Comparison of ENCODE assay signal across 8 mouse cellular contexts in genomic region chr2:128687558-128688120, GRCm38 (mm10). TPM values are rescaled to one million over a fixed set of nuclear protein-coding genes. Genes with fewer than 3 reads are reported as not detected.
DNase-seq lines count a peak whose midpoint lies in the region; ATAC-seq lines count a peak whose summit lies in the region.

No protein-coding gene starts in this region.

- peak; percentile 69 for ATAC-seq in kidney, embryonic 16.5 days (ENCODE audit: low FRiP score, low TSS enrichment)
- ATAC-seq in embryonic facial prominence, embryonic 12.5 days (ENCODE audit: insufficient number of reproducible peaks, insufficient read depth, low FRiP score, low TSS enrichment), result peak; percentile 82
- ATAC-seq in intestine, embryonic 16.5 days, result peak; percentile 75

- H3K4me2 ChIP-seq in kidney, embryonic 16.5 days (replicated peaks; ENCODE audit: low read depth, low read length), result peak overlapping the region; percentile 75
- peak overlapping the region; percentile 62 for H3K4me2 ChIP-seq in embryonic facial prominence, embryonic 12.5 days (replicated peaks)
- peak overlapping the region; percentile 65 for H3K4me2 ChIP-seq in intestine, embryonic 16.5 days (ENCODE audit: low read depth, low read length)

- peak overlapping the region; percentile 84 for H3K27ac ChIP-seq in kidney, embryonic 16.5 days (ENCODE audit: low read length)
- peak overlapping the region; percentile 92 for H3K27ac ChIP-seq in embryonic facial prominence, embryonic 12.5 days
- H3K27ac ChIP-seq in intestine, embryonic 16.5 days (ENCODE audit: low read length), result peak overlapping the region; percentile 81

- H3K4me1 ChIP-seq in kidney, embryonic 16.5 days (ENCODE audit: insufficient read depth, low read length), result peaks cover 15% of the 10 kb centered on the region
- H3K4me1 ChIP-seq in embryonic facial prominence, embryonic 12.5 days, result peaks cover 14% of the 10 kb centered on the region
- H3K4me1 ChIP-seq in intestine, embryonic 16.5 days (ENCODE audit: control insufficient read depth, insufficient read depth, low read length), result peaks cover 7% of the 10 kb centered on the region

- 47% methylated on average over 10 of the region's 10 CpGs for WGBS in kidney, embryonic 16.5 days
- 40% methylated on average over 10 of the region's 10 CpGs for WGBS in embryonic facial prominence, embryonic 12.5 days
- 45% methylated on average over 10 of the region's 10 CpGs for WGBS in intestine, embryonic 16.5 days

- no peaks in the 10 kb centered on the region for H3K27me3 ChIP-seq in kidney, embryonic 16.5 days (ENCODE audit: insufficient read depth, low read length)
- no peaks in the 10 kb centered on the region for H3K27me3 ChIP-seq in embryonic facial prominence, embryonic 12.5 days
- H3K27me3 ChIP-seq in intestine, embryonic 16.5 days (replicated peaks; ENCODE audit: control insufficient read depth, insufficient read depth, low read length), result no peaks in the 10 kb centered on the region

- H3K4me3 ChIP-seq in kidney, embryonic 16.5 days (ENCODE audit: low read length), result peak overlapping the region; percentile 90
- H3K4me3 ChIP-seq in embryonic facial prominence, embryonic 12.5 days, result peak overlapping the region; percentile 75
- H3K4me3 ChIP-seq in intestine, embryonic 16.5 days (ENCODE audit: low read length), result peak overlapping the region; percentile 95

- no peak for DNase-seq in kidney, adult 11 months
- DNase-seq in naive thymus-derived CD4-positive, alpha-beta T cell, adult 2 months (ENCODE audit: low read depth), result peak; percentile 21
- no peak for DNase-seq in c-Kit-positive CD71-positive TER-119-positive erythroid progenitor cells, embryonic 14.5 days (ENCODE audit: low spot score)
- DNase-seq in layer of hippocampus, adult 18-20 months (ENCODE audit: low spot score in 2 of 2), result no peak
- DNase-seq in kidney, postnatal 10 days, result no peak

- H3K9ac ChIP-seq in kidney, embryonic 16.5 days (replicated peaks; ENCODE audit: low read length), result peak overlapping the region; percentile 93
- no peak overlapping the region for H3K9ac ChIP-seq in embryonic facial prominence, embryonic 12.5 days
- H3K9ac ChIP-seq in intestine, embryonic 16.5 days (ENCODE audit: low read depth, low read length), result peak overlapping the region; percentile 98

- H3K36me3 ChIP-seq in kidney, embryonic 16.5 days (ENCODE audit: insufficient read depth, low read length), result peaks cover 11% of the 10 kb centered on the region
- peaks cover 12% of the 10 kb centered on the region for H3K36me3 ChIP-seq in embryonic facial prominence, embryonic 12.5 days
- H3K36me3 ChIP-seq in intestine, embryonic 16.5 days (ENCODE audit: control insufficient read depth, insufficient read depth, low read length), result no peaks in the 10 kb centered on the region; the same call in 1 of the 2 replicates

- no peaks in the 10 kb centered on the region for H3K9me3 ChIP-seq in kidney, embryonic 16.5 days (ENCODE audit: low read length)
- H3K9me3 ChIP-seq in embryonic facial prominence, embryonic 12.5 days, result no peaks in the 10 kb centered on the region
- no peaks in the 10 kb centered on the region for H3K9me3 ChIP-seq in intestine, embryonic 16.5 days (ENCODE audit: control insufficient read depth, low read length)

RNA-seq across cellular contexts. Expression of gene Anapc1, which starts 0.4 kb away (rescaled TPM):
- polyA plus RNA-seq in kidney, embryonic 16.5 days (2015; fragmentation: Nextera tagmentation; extraction: Ambion mirVana), result 62.1 and 65.9 TPM in 2 replicates
- polyA plus RNA-seq in embryonic facial prominence, embryonic 12.5 days (2016; fragmentation: Nextera tagmentation; extraction: Ambion mirVana), result 84.0 and 86.6 TPM in 2 replicates
- 39.8 and 41.7 TPM in 2 replicates for polyA plus RNA-seq in intestine, embryonic 16.5 days (2015; fragmentation: Nextera tagmentation; extraction: Ambion mirVana)
- 10 to 100 TPM; 59.9 to 63.2 TPM for total RNA-seq in layer of hippocampus, adult 18-20 months (2021)

RNA-seq across cellular contexts. Expression of gene Mertk, which starts 11.1 kb away (rescaled TPM):
- polyA plus RNA-seq in kidney, embryonic 16.5 days (2015; fragmentation: Nextera tagmentation; extraction: Ambion mirVana), result 14.2 and 14.6 TPM in 2 replicates
- 14.0 and 15.0 TPM in 2 replicates for polyA plus RNA-seq in embryonic facial prominence, embryonic 12.5 days (2016; fragmentation: Nextera tagmentation; extraction: Ambion mirVana)
- 13.5 and 15.0 TPM in 2 replicates for polyA plus RNA-seq in intestine, embryonic 16.5 days (2015; fragmentation: Nextera tagmentation; extraction: Ambion mirVana)
- 10 to 100 TPM; 33.9 to 36.7 TPM for total RNA-seq in layer of hippocampus, adult 18-20 months (2021)
